Mouse (Mus musculus) kidney, embryonic 15.5 days (tissue): ENCODE measurements around the gene Socs3. TPM values are rescaled to one million over a fixed set of nuclear protein-coding genes. Genes with fewer than 3 reads are reported as not detected.

Source experiments
- ATAC-seq: fragments of 200-750 bp; cut with Nextera tagmentation; replicated peaks from 2 replicates; pipeline ENCODE4 v1.8.0; 2017; ENCODE audit warnings: moderate TSS enrichment; ENCODE audit not compliant: low FRiP score
- H3K27ac ChIP-seq: fragments of 300-500 bp; sonication (generic); 2 replicates; pipeline ENCODE4 v1.5.1; 2015; ENCODE audit warnings: mild to moderate bottlenecking, inconsistent platforms
- H3K27me3 ChIP-seq: fragments of 300-500 bp; sonication (generic); 2 replicates; pipeline ENCODE4 v1.6.1; 2015; ENCODE audit warnings: inconsistent platforms
- H3K36me3 ChIP-seq: fragments of 300-500 bp; sonication (generic); 2 replicates; pipeline ENCODE4 v1.6.1; 2015; ENCODE audit warnings: inconsistent platforms
- H3K4me1 ChIP-seq: fragments of 300-500 bp; sonication (generic); 2 replicates; pipeline ENCODE4 v1.6.1; 2015; ENCODE audit warnings: inconsistent platforms
- H3K4me2 ChIP-seq: fragments of 300-500 bp; sonication (generic); 2 replicates; pipeline ENCODE4 v1.6.1; 2015; ENCODE audit warnings: moderate library complexity, mild to moderate bottlenecking, inconsistent platforms
- H3K4me3 ChIP-seq: fragments of 300-500 bp; sonication (generic); replicated peaks from 2 replicates; pipeline ENCODE4 v1.5.1; 2015; ENCODE audit warnings: mild to moderate bottlenecking, inconsistent platforms
- H3K9ac ChIP-seq: fragments of 300-500 bp; sonication (generic); 2 replicates; pipeline ENCODE4 v1.6.1; 2015; ENCODE audit warnings: mild to moderate bottlenecking, inconsistent platforms
- H3K9me3 ChIP-seq: fragments of 300-500 bp; sonication (generic); replicated peaks from 2 replicates; pipeline ENCODE4 v1.6.1; 2016; ENCODE audit warnings: inconsistent platforms
- WGBS: fragments of 180-500 bp; shearing (Covaris S2); methylation state at CpG from one replicate; pipeline ENCODE4 v1.1.7; 2015; ENCODE audit warnings: mixed read lengths; 5-methylcytosine and 5-hydroxymethylcytosine counted together
- polyA plus RNA-seq: library from polyadenylated mRNA; unstranded; fragments of >200 nt; fragmentation: Nextera tagmentation; extraction: Ambion mirVana; gene quantifications from 2 replicates; pipeline ENCODE4 v1.2.1, GENCODE M21; 2015

The Socs3 gene
- polyA plus RNA-seq, 1 experiment from 2014 or later: 15.2 TPM

DNA sequence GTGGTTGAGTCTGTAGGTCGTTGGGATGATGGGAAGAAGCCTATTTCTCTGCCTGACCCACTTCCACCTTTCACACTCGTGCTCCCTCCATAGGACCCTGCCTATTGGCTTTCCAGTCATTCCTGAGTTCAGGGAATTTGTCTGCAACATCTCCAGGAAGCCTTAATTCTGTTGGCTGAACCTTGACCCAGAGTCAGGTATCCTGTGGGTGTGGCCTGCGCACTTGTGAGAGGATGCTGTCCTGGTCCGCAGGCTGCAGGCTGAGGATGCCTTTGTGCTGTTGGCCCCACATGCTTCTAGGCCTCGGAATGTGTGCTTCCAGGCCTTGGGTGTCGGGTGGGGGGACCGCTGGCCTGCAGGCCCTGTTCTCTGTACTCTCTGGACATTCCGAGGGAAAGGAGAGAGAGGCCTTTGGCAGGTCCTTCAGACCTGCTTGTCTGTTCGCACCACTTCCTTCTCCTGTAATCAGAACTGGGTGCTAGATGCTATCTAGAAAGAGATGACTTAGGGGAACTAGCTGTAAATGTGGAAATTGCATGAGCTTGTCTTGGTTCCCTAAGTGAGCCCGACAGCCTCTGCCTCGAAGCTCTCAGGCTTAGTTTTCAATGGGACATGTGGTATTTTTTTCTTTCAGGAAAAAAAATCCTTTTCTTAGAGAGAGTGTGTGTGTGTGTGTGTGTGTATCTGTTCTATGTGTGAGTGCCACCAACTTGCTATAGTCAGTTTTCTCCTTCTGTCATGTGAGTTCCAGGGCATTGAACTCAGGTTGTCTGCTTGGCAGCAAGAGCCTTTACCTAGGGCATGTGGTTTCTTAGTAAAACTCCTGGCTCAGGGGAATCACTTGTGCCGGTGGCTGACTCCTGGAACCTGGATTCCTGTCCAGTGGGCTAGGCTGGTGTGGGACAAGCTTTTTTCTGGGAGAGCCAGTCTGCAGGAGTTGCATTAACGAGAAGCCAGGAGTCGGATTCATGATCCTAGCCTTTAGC lies 23.6 kb upstream of the Socs3 start:
- H3K36me3 ChIP-seq: peaks cover 6% of the 10 kb centered on the region; the same call in 1 of the 2 replicates
- H3K4me3 ChIP-seq: no peak overlapping the region
- 66% methylated on average over 14 of the region's 14 CpGs for WGBS
- peak overlapping the region; percentile 21; the same call in 1 of the 2 replicates for H3K4me2 ChIP-seq
- H3K9me3 ChIP-seq: no peaks in the 10 kb centered on the region
- H3K27me3 ChIP-seq: no peaks in the 10 kb centered on the region
- peaks cover 71% of the 10 kb centered on the region for H3K4me1 ChIP-seq
- peak overlapping the region; percentile 80 for H3K27ac ChIP-seq
- no peak for ATAC-seq
- H3K9ac ChIP-seq: no peak overlapping the region

- WGBS: 59% methylated on average over 9 of the region's 9 CpGs
- Histone ChIP-seq H3K4me2 (no peak overlapping the region), H3K9me3 (no peaks in the 10 kb centered on the region), H3K9ac (peak overlapping the region; percentile 15; the same call in 1 of the 2 replicates), H3K27ac (0 out of 2 replicates have a peak overlapping the region, but pooled peaks have one; percentile 14), H3K36me3 (no peaks in the 10 kb centered on the region), H3K27me3 (no peaks in the 10 kb centered on the region), H3K4me1 (peaks cover 80% of the 10 kb centered on the region), H3K4me3 (no peak overlapping the region)
- ATAC-seq: no peak
These were observed 21.9 kb upstream of the Socs3 start for GRCm38 (mm10) chr11:117991502-117992470.

- Histone ChIP-seq H3K27me3 (no peaks in the 10 kb centered on the region), H3K27ac (no peak overlapping the region), H3K9me3 (no peaks in the 10 kb centered on the region), H3K36me3 (no peaks in the 10 kb centered on the region), H3K9ac (no peak overlapping the region), H3K4me3 (no peak overlapping the region), H3K4me2 (no peak overlapping the region), H3K4me1 (peaks cover 74% of the 10 kb centered on the region)
- ATAC-seq: no peak
- 55% methylated on average over 10 of the region's 10 CpGs for WGBS
These were observed 20.1 kb upstream of the Socs3 start for GRCm38 (mm10) chr11:117989926-117990325.

GRCm38 (mm10) chr11:117989241-117989640 lies 19.4 kb upstream of the Socs3 start:
- no peak for ATAC-seq
- Histone ChIP-seq H3K4me3 (no peak overlapping the region), H3K9ac (no peak overlapping the region), H3K4me1 (peaks cover 67% of the 10 kb centered on the region), H3K36me3 (no peaks in the 10 kb centered on the region), H3K27ac (no peak overlapping the region), H3K9me3 (no peaks in the 10 kb centered on the region), H3K27me3 (no peaks in the 10 kb centered on the region), H3K4me2 (no peak overlapping the region)
- WGBS: 86% methylated on average over 4 of the region's 4 CpGs

DNA sequence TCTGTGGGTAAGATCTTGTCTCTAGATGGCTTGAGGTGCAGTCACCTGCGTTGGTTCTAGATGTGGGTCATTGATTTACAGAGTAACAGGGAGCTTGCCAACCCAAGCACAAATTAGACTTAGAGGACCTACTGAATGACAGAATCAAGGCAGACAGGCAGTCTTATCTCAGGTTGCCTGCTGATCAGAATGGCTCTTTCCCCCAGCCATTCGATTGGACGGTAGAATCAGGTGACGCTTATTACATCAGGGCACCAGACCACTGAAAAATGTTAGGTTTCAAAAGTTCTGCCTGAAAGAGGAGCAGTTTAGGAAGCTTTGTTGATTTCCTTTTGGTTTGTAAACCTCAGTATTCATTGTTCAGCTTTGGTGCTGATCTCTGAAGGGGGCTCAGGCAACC lies 18.1 kb upstream of the Socs3 start:
- H3K4me1 ChIP-seq: peaks cover 54% of the 10 kb centered on the region
- H3K4me3 ChIP-seq: peak overlapping the region; percentile 95
- 62% methylated on average over 4 of the region's 4 CpGs for WGBS
- H3K36me3 ChIP-seq: no peaks in the 10 kb centered on the region
- H3K27ac ChIP-seq: no peak overlapping the region
- no peaks in the 10 kb centered on the region for H3K9me3 ChIP-seq
- no peak for ATAC-seq
- no peaks in the 10 kb centered on the region for H3K27me3 ChIP-seq
- peak overlapping the region; percentile 88; the same call in 1 of the 2 replicates for H3K9ac ChIP-seq
- H3K4me2 ChIP-seq: peak overlapping the region; percentile 90

DNA sequence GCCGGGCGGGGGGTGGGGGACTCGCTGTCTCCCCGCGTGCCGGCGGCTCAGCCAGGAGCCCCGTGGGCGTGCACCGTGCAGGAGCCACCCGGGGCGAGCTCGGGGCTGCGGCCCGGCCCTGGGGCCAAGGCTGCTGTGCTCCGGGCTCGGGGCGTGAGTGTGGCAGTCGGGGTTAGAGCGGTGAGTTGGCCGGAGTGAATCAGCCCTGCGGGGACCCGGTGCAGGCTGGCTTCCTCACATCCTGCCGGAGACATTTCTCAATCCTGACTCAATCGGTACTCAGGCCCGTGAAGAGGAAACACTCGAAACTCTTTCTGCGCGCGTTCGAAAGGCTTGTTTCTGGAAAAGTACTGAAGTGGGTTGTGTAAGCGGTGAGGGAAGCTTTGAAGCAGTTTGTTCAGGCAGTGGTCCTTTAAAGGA lies 17.2 kb upstream of the Socs3 start:
- Histone ChIP-seq H3K4me1 (peaks cover 49% of the 10 kb centered on the region), H3K9me3 (no peaks in the 10 kb centered on the region), H3K9ac (peak overlapping the region; percentile 88), H3K4me2 (peak overlapping the region; percentile 90), H3K36me3 (no peaks in the 10 kb centered on the region), H3K27me3 (no peaks in the 10 kb centered on the region), H3K27ac (peak overlapping the region; percentile 52), H3K4me3 (peak overlapping the region; percentile 95)
- 0% methylated on average over 32 of the region's 32 CpGs for WGBS
- peak; percentile 78 for ATAC-seq

GRCm38 (mm10) chr11:117986126-117987031 lies 16.5 kb upstream of the Socs3 start, which contains the start of gene Pgs1:
Pgs1 (plus strand) TSS chr11:117986292.
- H3K9ac ChIP-seq: peak within 1 kb of the TSS; percentile 88
- 6% methylated on average over 50 of the region's 51 CpGs for WGBS
- peak; percentile 90 for ATAC-seq
- peak within 1 kb of the TSS; percentile 52 for H3K27ac ChIP-seq
- no peaks in the 10 kb centered on the region for H3K27me3 ChIP-seq
- H3K4me1 ChIP-seq: peaks cover 43% of the 10 kb centered on the region
- H3K4me2 ChIP-seq: peak within 1 kb of the TSS; percentile 90
- H3K36me3 ChIP-seq: no peaks in the 10 kb centered on the region
- no peaks in the 10 kb centered on the region for H3K9me3 ChIP-seq
- peak within 1 kb of the TSS; percentile 95 for H3K4me3 ChIP-seq

DNA sequence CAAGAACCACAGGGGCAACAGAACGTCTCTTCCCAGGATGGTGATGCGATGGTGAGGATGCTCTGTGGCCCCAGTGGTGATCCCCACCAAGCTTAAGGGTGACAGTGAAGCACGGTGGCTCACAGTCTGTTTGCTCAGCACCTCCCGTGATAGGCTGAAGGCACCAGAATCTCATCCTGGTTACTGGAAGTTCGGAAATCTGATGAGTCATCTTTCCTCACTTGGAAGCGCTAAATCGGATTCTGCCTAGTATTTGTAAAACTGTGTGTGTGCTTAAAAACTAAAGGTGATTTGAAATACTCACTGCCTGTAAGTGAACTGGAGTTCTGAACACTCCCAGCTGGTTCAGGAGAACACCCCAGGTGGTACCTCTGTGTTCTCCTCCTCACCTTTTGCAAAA lies 13.9 kb upstream of the Socs3 start:
- H3K4me1 ChIP-seq: peaks cover 20% of the 10 kb centered on the region
- no peak overlapping the region for H3K9ac ChIP-seq
- H3K27me3 ChIP-seq: no peaks in the 10 kb centered on the region
- no peak overlapping the region for H3K27ac ChIP-seq
- ATAC-seq: no peak
- H3K36me3 ChIP-seq: no peaks in the 10 kb centered on the region
- H3K4me3 ChIP-seq: no peak overlapping the region
- no peaks in the 10 kb centered on the region for H3K9me3 ChIP-seq
- WGBS: 72% methylated on average over 7 of the region's 7 CpGs
- H3K4me2 ChIP-seq: no peak overlapping the region

- no peak overlapping the region for H3K4me3 ChIP-seq
- 73% methylated on average over 5 of the region's 5 CpGs for WGBS
- H3K4me1 ChIP-seq: peaks cover 9% of the 10 kb centered on the region
- no peak overlapping the region for H3K27ac ChIP-seq
- H3K27me3 ChIP-seq: no peaks in the 10 kb centered on the region
- H3K9ac ChIP-seq: no peak overlapping the region
- no peaks in the 10 kb centered on the region for H3K9me3 ChIP-seq
- H3K36me3 ChIP-seq: no peaks in the 10 kb centered on the region
- no peak for ATAC-seq
- no peak overlapping the region for H3K4me2 ChIP-seq
These were observed 12.6 kb upstream of the Socs3 start for GRCm38 (mm10) chr11:117982426-117982825.

DNA sequence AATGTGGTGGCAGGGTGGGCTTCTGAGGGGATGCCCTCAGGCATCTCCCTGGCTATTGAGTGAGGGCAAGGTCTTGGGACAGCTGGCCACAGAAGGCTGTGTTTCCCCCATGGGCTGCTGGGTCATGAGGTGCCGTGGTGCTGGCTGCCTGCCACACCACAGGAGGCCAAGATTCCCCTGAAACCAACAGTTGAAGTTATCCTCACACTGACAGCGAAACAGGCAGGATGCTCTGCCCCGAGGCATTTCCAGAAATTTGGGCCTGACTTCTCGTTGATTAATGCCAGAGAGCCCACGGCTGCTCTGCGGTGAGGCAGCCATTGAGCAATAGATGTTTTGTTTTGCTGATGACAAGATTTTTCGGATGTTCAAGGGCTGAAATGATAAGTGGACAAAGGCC lies 9.5 kb upstream of the Socs3 start:
- WGBS: 70% methylated on average over 7 of the region's 7 CpGs

More for the DNA sequence above, 9.5 kb upstream of the Socs3 start:
- Histone ChIP-seq H3K9me3 (no peaks in the 10 kb centered on the region), H3K27ac (no peak overlapping the region), H3K4me1 (peaks cover 23% of the 10 kb centered on the region), H3K4me2 (no peak overlapping the region), H3K9ac (no peak overlapping the region), H3K4me3 (no peak overlapping the region), H3K27me3 (no peaks in the 10 kb centered on the region), H3K36me3 (no peaks in the 10 kb centered on the region)
- no peak for ATAC-seq
